Mouse (Mus musculus) myocyte (in vitro differentiated cells): Measurements from ENCODE around the gene Cilp2. TPM values are rescaled to one million over a fixed set of nuclear protein-coding genes. Genes with fewer than 3 reads are reported as not detected.

Experiments used
- H3K27me3 ChIP-seq: one replicate; pipeline ENCODE4 v1.6.1; 2011; ENCODE audit not compliant: control insufficient read depth, insufficient read depth, insufficient read length
- H3K36me3 ChIP-seq: one replicate; pipeline ENCODE4 v1.6.1; 2011; ENCODE audit not compliant: control insufficient read depth, insufficient read depth
- H3K4me2 ChIP-seq: one replicate; pipeline ENCODE4 v1.6.1; 2011; ENCODE audit warnings: low read depth, control low read depth
- H3K4me3 ChIP-seq: one replicate; pipeline ENCODE4 v1.5.1; 2011; ENCODE audit warnings: mild to moderate bottlenecking, control low read depth, moderate library complexity
- H3K79me2 ChIP-seq: one replicate; pipeline ENCODE4 v1.6.1; 2011; ENCODE audit not compliant: control insufficient read depth, insufficient read depth
- H3ac ChIP-seq: one replicate; pipeline ENCODE4 v1.6.1; 2011; ENCODE audit not compliant: control insufficient read depth, insufficient read length
- CEBPB ChIP-seq: IDR thresholded peaks from 2 replicates; pipeline ENCODE4 v1.6.1; 2011; ENCODE audit warnings: mild to moderate bottlenecking, moderate library complexity; ENCODE audit not compliant: poor library complexity, insufficient read depth, severe bottlenecking
- E2F4 ChIP-seq: IDR thresholded peaks from one replicate; pipeline ENCODE4 v1.6.1; 2011; ENCODE audit warnings: mild to moderate bottlenecking, control low read depth, moderate library complexity; ENCODE audit not compliant: insufficient read depth
- MAX ChIP-seq: IDR thresholded peaks from one replicate; pipeline ENCODE4 v1.6.1; 2011; ENCODE audit warnings: low read depth, mild to moderate bottlenecking, control low read depth
- MYOD1 ChIP-seq, 3 experiments: IDR thresholded peaks; one replicate each; pipeline ENCODE4 v1.6.1; 2011; ENCODE audit warnings: control low read depth in 2 of 3, low read depth in 2 of 3, mild to moderate bottlenecking in 2 of 3, moderate library complexity in 1 of 3; ENCODE audit not compliant: insufficient read length in 2 of 3, control insufficient read depth in 1 of 3
- MYOG ChIP-seq, 3 experiments: IDR thresholded peaks; one replicate each; pipeline ENCODE4 v1.6.1; 2011; ENCODE audit warnings: control low read depth in 2 of 3, low read depth in 2 of 3, mild to moderate bottlenecking in 2 of 3; ENCODE audit not compliant: insufficient read length in 2 of 3, control insufficient read depth in 1 of 3, insufficient read depth in 1 of 3
- POLR2A ChIP-seq: IDR thresholded peaks from one replicate; pipeline ENCODE4 v1.6.1; 2011; ENCODE audit warnings: low read depth, mild to moderate bottlenecking, control low read depth, moderate library complexity; ENCODE audit not compliant: insufficient read length
- POLR2AphosphoS2 ChIP-seq: IDR thresholded peaks from one replicate; pipeline ENCODE4 v1.6.1; 2011; ENCODE audit warnings: low read depth, control low read depth; ENCODE audit not compliant: insufficient read length
- REST ChIP-seq: IDR thresholded peaks from one replicate; pipeline ENCODE4 v1.6.1; 2011; ENCODE audit warnings: mild to moderate bottlenecking, control low read depth, moderate library complexity; ENCODE audit not compliant: insufficient read depth, insufficient read length
- SRF ChIP-seq: IDR thresholded peaks from one replicate; pipeline ENCODE4 v1.6.1; 2011; ENCODE audit warnings: low read depth; ENCODE audit not compliant: control insufficient read depth, insufficient read length
- TCF12 ChIP-seq: IDR thresholded peaks from one replicate; pipeline ENCODE4 v1.6.1; 2011; ENCODE audit warnings: mild to moderate bottlenecking, control low read depth; ENCODE audit not compliant: poor library complexity, insufficient read depth, severe bottlenecking
- TCF3 ChIP-seq: IDR thresholded peaks from one replicate; pipeline ENCODE4 v1.6.1; 2011; ENCODE audit warnings: low read depth, control low read depth; ENCODE audit not compliant: insufficient read length
- USF1 ChIP-seq: IDR thresholded peaks from one replicate; pipeline ENCODE4 v1.6.1; 2011; ENCODE audit warnings: low read depth, mild to moderate bottlenecking, control low read depth, moderate library complexity
- polyA plus RNA-seq: library from polyadenylated mRNA; unstranded; fragments of >200 nt; fragmentation: generic; extraction: Trizol; gene quantifications from one replicate; pipeline ENCODE4 v1.2.1, GENCODE M21; 2012; ENCODE audit warnings: missing spikeins

The Cilp2 gene
- polyA plus RNA-seq, 1 experiment: 0.20 TPM

DNA sequence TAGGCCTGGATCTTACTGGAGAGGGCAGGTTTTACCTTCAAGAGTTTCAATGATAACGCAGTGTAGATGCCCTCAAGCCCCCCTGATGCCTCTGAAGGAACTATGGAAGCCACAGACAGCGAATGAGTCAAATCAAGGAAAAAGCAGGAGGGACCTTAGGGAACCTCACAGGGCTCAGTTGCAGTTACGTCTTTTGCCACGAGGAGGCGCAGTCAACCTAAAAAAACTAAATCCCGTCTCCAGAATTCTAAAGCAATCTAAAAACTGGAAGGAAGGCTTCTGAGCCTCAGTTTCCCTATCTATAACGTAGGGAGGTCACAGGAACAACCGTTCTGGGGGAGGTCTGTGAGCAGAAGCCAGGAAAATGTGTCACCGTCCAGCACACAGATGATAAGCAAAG is 13.3 kb downstream of the Cilp2 start:
- H3K4me3 ChIP-seq: no peak overlapping the region
- H3K79me2 ChIP-seq: no peaks in the 10 kb centered on the region
- H3ac ChIP-seq: no peak overlapping the region
- no peaks in the 10 kb centered on the region for H3K36me3 ChIP-seq
- TF ChIP-seq SRF: no peak
- no peak for TF ChIP-seq POLR2A
- no peak for TF ChIP-seq CEBPB
- no peak for TF ChIP-seq TCF3
- no peak for TF ChIP-seq E2F4
- TF ChIP-seq MYOG (IDR thresholded peaks at IDR 0.05; ENCODE audit: control insufficient read depth in 1 of 3, insufficient read depth in 1 of 3, insufficient read length in 2 of 3, low read depth in 2 of 3): no peak
- no peak for TF ChIP-seq POLR2AphosphoS2
- no peak for TF ChIP-seq MYOD1 (IDR thresholded peaks at IDR 0.05; ENCODE audit: control insufficient read depth in 1 of 3, insufficient read length in 2 of 3, low read depth in 2 of 3)
- no peak for TF ChIP-seq MAX
- no peak for TF ChIP-seq USF1
- TF ChIP-seq REST: no peak
- TF ChIP-seq TCF12: no peak
- no peaks in the 10 kb centered on the region for H3K27me3 ChIP-seq
- peak overlapping the region; percentile 66 for H3K4me2 ChIP-seq

DNA sequence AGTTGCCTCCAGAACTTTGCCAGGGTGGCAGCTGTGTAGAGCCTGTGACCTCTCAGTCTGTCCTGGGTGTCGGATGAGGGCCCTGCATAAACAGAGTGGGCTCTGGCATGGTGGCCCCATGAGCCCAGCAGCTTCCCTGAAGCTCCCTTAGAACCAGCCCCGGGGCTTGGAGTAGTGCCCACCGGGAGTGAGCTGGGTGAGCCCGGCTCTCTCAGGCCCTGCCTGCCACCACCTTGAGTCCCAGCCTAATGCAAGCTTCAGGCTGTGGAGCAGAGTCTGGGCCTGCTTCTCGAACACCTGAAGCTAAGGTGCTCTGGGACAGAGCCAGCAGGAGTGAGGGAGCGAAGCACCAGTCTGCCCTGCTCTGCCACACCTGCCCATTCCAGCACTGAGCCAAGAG is 16.6 kb downstream of the Cilp2 start:
- Histone ChIP-seq H3ac (no peak overlapping the region), H3K79me2 (no peaks in the 10 kb centered on the region), H3K36me3 (no peaks in the 10 kb centered on the region), H3K27me3 (no peaks in the 10 kb centered on the region), H3K4me3 (no peak overlapping the region), H3K4me2 (no peak overlapping the region)
- TF ChIP-seq MYOD1 (IDR thresholded peaks at IDR 0.05; ENCODE audit: control insufficient read depth in 1 of 3, insufficient read length in 2 of 3, low read depth in 2 of 3) (no peak), MAX (no peak), USF1 (no peak), POLR2AphosphoS2 (no peak), TCF12 (no peak), SRF (no peak), POLR2A (no peak), E2F4 (no peak), MYOG (IDR thresholded peaks at IDR 0.05; ENCODE audit: control insufficient read depth in 1 of 3, insufficient read depth in 1 of 3, insufficient read length in 2 of 3, low read depth in 2 of 3) (no peak), TCF3 (no peak), REST (no peak), CEBPB (no peak)

DNA sequence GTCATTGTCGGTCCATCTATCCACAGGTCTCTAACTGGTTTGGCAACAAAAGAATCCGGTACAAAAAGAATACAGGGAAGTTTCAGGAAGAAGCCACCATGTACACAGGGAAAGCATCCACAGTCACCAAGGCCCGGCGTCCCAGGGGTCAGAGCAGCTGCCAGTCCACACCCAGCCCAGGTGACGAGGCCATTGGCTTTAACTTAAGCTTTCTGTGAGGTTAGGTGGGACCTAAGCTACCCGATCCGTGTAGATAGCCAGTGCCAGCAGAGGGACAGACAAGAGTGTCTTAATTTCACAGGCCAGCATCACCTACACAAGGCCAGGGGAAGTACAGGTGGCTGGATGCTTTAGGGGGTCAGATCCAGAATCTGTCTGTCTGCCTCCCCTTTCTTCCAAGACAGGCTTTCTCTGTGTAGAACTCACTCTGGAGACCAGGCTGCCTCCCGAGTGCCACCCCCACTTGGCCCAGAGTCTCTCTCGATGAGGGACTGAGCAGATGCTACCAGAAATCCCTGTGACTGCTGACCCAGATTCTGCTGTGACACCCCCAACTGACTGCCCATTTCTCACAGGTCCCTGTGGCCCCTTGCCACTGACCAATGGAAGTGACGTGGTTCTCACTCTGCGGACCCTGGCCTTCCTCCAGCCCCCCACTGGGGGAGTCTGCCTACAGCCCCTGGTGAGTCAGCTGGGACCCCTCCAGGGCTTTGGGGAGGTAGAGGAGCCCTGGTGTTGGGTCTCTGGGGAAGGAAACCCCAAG is 17.3 kb downstream of the Cilp2 start:
- Histone ChIP-seq H3K4me2 (no peak overlapping the region), H3K4me3 (no peak overlapping the region), H3ac (no peak overlapping the region), H3K36me3 (no peaks in the 10 kb centered on the region), H3K27me3 (no peaks in the 10 kb centered on the region), H3K79me2 (no peaks in the 10 kb centered on the region)
- TF ChIP-seq SRF: no peak
- no peak for TF ChIP-seq TCF12
- no peak for TF ChIP-seq TCF3
- no peak for TF ChIP-seq POLR2AphosphoS2
- no peak for TF ChIP-seq MYOG (IDR thresholded peaks at IDR 0.05; ENCODE audit: control insufficient read depth in 1 of 3, insufficient read depth in 1 of 3, insufficient read length in 2 of 3, low read depth in 2 of 3)
- TF ChIP-seq USF1: no peak
- no peak for TF ChIP-seq MYOD1 (IDR thresholded peaks at IDR 0.05; ENCODE audit: control insufficient read depth in 1 of 3, insufficient read length in 2 of 3, low read depth in 2 of 3)
- no peak for TF ChIP-seq POLR2A

DNA sequence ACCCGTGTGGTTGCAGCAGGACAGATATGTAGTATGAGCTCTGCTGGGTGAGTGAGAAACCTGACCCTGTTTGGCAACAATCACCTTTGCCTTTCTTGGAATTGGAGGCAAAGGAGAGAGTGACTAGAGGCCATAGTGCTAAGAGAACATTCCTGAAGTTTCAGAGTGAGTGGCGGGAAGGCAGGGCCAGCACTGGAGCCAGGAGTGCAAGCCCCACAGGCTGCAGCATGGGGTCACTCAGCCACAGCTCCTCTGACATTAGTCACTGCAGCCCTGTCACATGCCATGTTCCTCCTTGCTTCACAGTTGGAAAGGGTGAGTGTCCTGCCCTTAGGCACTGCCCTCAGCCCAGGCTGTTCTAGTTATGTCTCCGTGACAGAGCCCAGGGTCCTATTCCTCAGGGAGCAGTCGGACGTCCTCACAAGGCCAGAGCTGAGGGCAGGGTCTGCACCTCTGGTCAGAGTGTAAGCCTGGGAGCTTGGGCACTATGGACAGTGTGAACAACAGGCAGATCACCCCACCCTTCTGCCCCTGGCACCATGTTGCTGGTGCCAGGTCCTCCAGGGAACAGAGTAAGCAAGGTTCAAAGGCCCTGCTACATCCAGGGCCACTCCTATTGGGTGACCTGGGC is 19.7 kb downstream of the Cilp2 start:
- Histone ChIP-seq H3K36me3 (no peaks in the 10 kb centered on the region), H3ac (no peak overlapping the region), H3K4me2 (no peak overlapping the region), H3K4me3 (no peak overlapping the region), H3K27me3 (no peaks in the 10 kb centered on the region), H3K79me2 (no peaks in the 10 kb centered on the region)
- TF ChIP-seq E2F4 (no peak), SRF (no peak)

DNA sequence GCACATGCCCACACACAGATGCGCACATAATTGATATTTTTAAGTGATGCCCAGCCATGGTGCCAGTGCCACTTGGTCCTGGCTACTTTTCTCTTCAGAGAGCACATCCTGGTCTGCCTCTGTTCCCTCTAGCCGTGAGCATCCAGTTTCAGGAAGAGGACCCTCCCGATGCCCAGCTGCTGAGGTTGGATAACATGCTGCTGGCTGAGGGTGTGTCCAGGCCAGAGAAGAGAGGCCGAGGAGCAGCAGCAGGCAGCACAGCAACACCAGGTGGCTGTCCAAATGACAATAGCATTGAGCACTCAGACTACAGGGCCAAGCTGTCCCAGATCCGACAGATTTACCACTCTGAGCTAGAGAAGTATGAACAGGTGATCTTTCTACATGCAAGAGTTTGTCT is 23.3 kb downstream of the Cilp2 start:
- Histone ChIP-seq H3K27me3 (no peaks in the 10 kb centered on the region), H3ac (no peak overlapping the region)

More for the DNA sequence above, 23.3 kb downstream of the Cilp2 start:
- Histone ChIP-seq H3K4me2 (no peak overlapping the region), H3K79me2 (no peaks in the 10 kb centered on the region), H3K36me3 (no peaks in the 10 kb centered on the region), H3K4me3 (no peak overlapping the region)
- peak in 1 of 3 experiments; percentile 7 for TF ChIP-seq MYOD1 (IDR thresholded peaks at IDR 0.05; ENCODE audit: control insufficient read depth in 1 of 3, insufficient read length in 2 of 3, low read depth in 2 of 3)
- no peak for TF ChIP-seq E2F4
- TF ChIP-seq MYOG (IDR thresholded peaks at IDR 0.05; ENCODE audit: control insufficient read depth in 1 of 3, insufficient read depth in 1 of 3, insufficient read length in 2 of 3, low read depth in 2 of 3): no peak
